Mouse (Mus musculus) lung, embryonic 15.5 days (tissue): ENCODE measurements around the gene Gpr157. TPM values are rescaled to one million over a fixed set of nuclear protein-coding genes. Genes with fewer than 3 reads are reported as not detected.
A peak's percentile ranks its signal among the peaks of the same experiment; 100 is the strongest.

ENCODE experiments used
- ATAC-seq: fragments of 200-750 bp; cut with Nextera tagmentation; 2 replicates; pipeline ENCODE4 v1.8.0; 2017; ENCODE audit warnings: moderate number of reproducible peaks, borderline replicate concordance; ENCODE audit not compliant: low FRiP score, low TSS enrichment; ENCODE audit errors: extremely low read depth
- H3K27ac ChIP-seq: fragments of 300-500 bp; sonication (generic); 2 replicates; pipeline ENCODE4 v1.5.1; 2015; ENCODE audit warnings: moderate library complexity, mild to moderate bottlenecking, inconsistent platforms
- H3K27me3 ChIP-seq: fragments of 300-500 bp; sonication (generic); 2 replicates; pipeline ENCODE4 v1.6.1; 2015; ENCODE audit warnings: inconsistent platforms
- H3K36me3 ChIP-seq: fragments of 300-500 bp; sonication (generic); 2 replicates; pipeline ENCODE4 v1.6.1; 2015; ENCODE audit warnings: inconsistent platforms
- H3K4me1 ChIP-seq: fragments of 300-500 bp; sonication (generic); 2 replicates; pipeline ENCODE4 v1.6.1; 2015; ENCODE audit warnings: inconsistent platforms
- H3K4me2 ChIP-seq: fragments of 300-500 bp; sonication (generic); 2 replicates; pipeline ENCODE4 v1.6.1; 2015; ENCODE audit warnings: inconsistent platforms, mild to moderate bottlenecking, moderate library complexity
- H3K4me3 ChIP-seq: fragments of 300-500 bp; sonication (generic); 2 replicates; pipeline ENCODE4 v1.5.1; 2015; ENCODE audit warnings: mild to moderate bottlenecking, inconsistent platforms
- H3K9ac ChIP-seq: fragments of 300-500 bp; sonication (generic); 2 replicates; pipeline ENCODE4 v1.6.1; 2015; ENCODE audit warnings: inconsistent platforms
- H3K9me3 ChIP-seq: fragments of 300-500 bp; sonication (generic); 2 replicates; pipeline ENCODE4 v1.6.1; 2016; ENCODE audit warnings: inconsistent platforms
- WGBS: fragments of 180-500 bp; shearing (Covaris S2); methylation state at CpG from one replicate; pipeline ENCODE4 v1.1.7; 2015; 5-methylcytosine and 5-hydroxymethylcytosine counted together
- polyA plus RNA-seq: library from polyadenylated mRNA; unstranded; fragments of >200 nt; fragmentation: Nextera tagmentation; extraction: Ambion mirVana; gene quantifications from 2 replicates; pipeline ENCODE4 v1.2.1, GENCODE M21; 2015

Gpr157 gene
- polyA plus RNA-seq, 1 experiment from 2014 or later: 2.2 TPM

- Histone ChIP-seq H3K9me3 (no peaks in the 10 kb centered on the region), H3K27me3 (no peaks in the 10 kb centered on the region), H3K9ac (no peak overlapping the region), H3K4me2 (no peak overlapping the region), H3K36me3 (no peaks in the 10 kb centered on the region), H3K27ac (no peak overlapping the region), H3K4me3 (no peak overlapping the region), H3K4me1 (peaks cover 39% of the 10 kb centered on the region)
- WGBS: 35% methylated on average over 11 of the region's 12 CpGs
- ATAC-seq: no peak
Observed at GRCm38 (mm10) chr4:150093560-150094462, 6.6 kb downstream of the Gpr157 start.

GRCm38 (mm10) chr4:150094463-150094789 lies 7.3 kb downstream of the Gpr157 start:
- H3K9ac ChIP-seq: no peak overlapping the region
- H3K36me3 ChIP-seq: no peaks in the 10 kb centered on the region
- H3K9me3 ChIP-seq: no peaks in the 10 kb centered on the region
- no peak for ATAC-seq
- no peaks in the 10 kb centered on the region for H3K27me3 ChIP-seq
- no peak overlapping the region for H3K27ac ChIP-seq
- peaks cover 33% of the 10 kb centered on the region for H3K4me1 ChIP-seq
- no peak overlapping the region for H3K4me2 ChIP-seq
- no peak overlapping the region for H3K4me3 ChIP-seq
- 55% methylated on average over 5 of the region's 5 CpGs for whole genome bisulfite sequencing

- no peaks in the 10 kb centered on the region for H3K36me3 ChIP-seq
- WGBS: 69% methylated on average over 7 of the region's 7 CpGs
- H3K9ac ChIP-seq: no peak overlapping the region
- H3K9me3 ChIP-seq: no peaks in the 10 kb centered on the region
- no peak overlapping the region for H3K27ac ChIP-seq
- H3K4me1 ChIP-seq: peaks cover 24% of the 10 kb centered on the region
- no peak overlapping the region for H3K4me3 ChIP-seq
- no peak overlapping the region for H3K4me2 ChIP-seq
- ATAC-seq: no peak
- no peaks in the 10 kb centered on the region; the same call in 1 of the 2 replicates for H3K27me3 ChIP-seq
Observed at GRCm38 (mm10) chr4:150096309-150096708, 9.1 kb downstream of the Gpr157 start.

GRCm38 (mm10) chr4:150097847-150098246 lies 10.7 kb downstream of the Gpr157 start:
- no peaks in the 10 kb centered on the region for H3K36me3 ChIP-seq
- H3K4me3 ChIP-seq: no peak overlapping the region

GRCm38 (mm10) chr4:150098880-150099279 lies 11.7 kb downstream of the Gpr157 start:
- peaks cover 12% of the 10 kb centered on the region for H3K4me1 ChIP-seq
- H3K9ac ChIP-seq: no peak overlapping the region
- 0 out of 2 replicates have a peak, but pooled peaks have one; percentile 46 for ATAC-seq
- H3K36me3 ChIP-seq: no peaks in the 10 kb centered on the region
- no peaks in the 10 kb centered on the region; the same call in 1 of the 2 replicates for H3K27me3 ChIP-seq
- H3K4me2 ChIP-seq: no peak overlapping the region
- no peaks in the 10 kb centered on the region for H3K9me3 ChIP-seq
- no peak overlapping the region for H3K27ac ChIP-seq
- 14% methylated on average over 10 of the region's 10 CpGs for WGBS
- no peak overlapping the region for H3K4me3 ChIP-seq

More at GRCm38 (mm10) chr4:150097847-150098246, 10.7 kb downstream of the Gpr157 start:
- peaks cover 18% of the 10 kb centered on the region for H3K4me1 ChIP-seq
- no peaks in the 10 kb centered on the region for H3K9me3 ChIP-seq
- H3K9ac ChIP-seq: no peak overlapping the region
- WGBS: 62% methylated on average over 4 of the region's 4 CpGs
- no peak for ATAC-seq
- H3K27me3 ChIP-seq: no peaks in the 10 kb centered on the region; the same call in 1 of the 2 replicates
- H3K27ac ChIP-seq: no peak overlapping the region
- H3K4me2 ChIP-seq: no peak overlapping the region

GRCm38 (mm10) chr4:150102822-150103221 lies 15.7 kb downstream of the Gpr157 start:
- H3K36me3 ChIP-seq: no peaks in the 10 kb centered on the region
- no peaks in the 10 kb centered on the region for H3K4me1 ChIP-seq
- no peak overlapping the region for H3K27ac ChIP-seq
- 83% methylated on average over 7 of the region's 7 CpGs for WGBS
- H3K4me2 ChIP-seq: no peak overlapping the region
- no peak overlapping the region for H3K9ac ChIP-seq
- H3K4me3 ChIP-seq: no peak overlapping the region
- ATAC-seq: no peak
- no peaks in the 10 kb centered on the region for H3K9me3 ChIP-seq
- H3K27me3 ChIP-seq: no peaks in the 10 kb centered on the region; the same call in 1 of the 2 replicates

- Histone ChIP-seq H3K4me2 (no peak overlapping the region), H3K27ac (no peak overlapping the region), H3K4me1 (no peaks in the 10 kb centered on the region), H3K27me3 (no peaks in the 10 kb centered on the region; the same call in 1 of the 2 replicates), H3K36me3 (no peaks in the 10 kb centered on the region), H3K4me3 (no peak overlapping the region), H3K9me3 (no peaks in the 10 kb centered on the region), H3K9ac (no peak overlapping the region)
- no peak for ATAC-seq
- WGBS: 30% methylated on average over 7 of the region's 7 CpGs
Observed at GRCm38 (mm10) chr4:150105671-150106070, 18.5 kb downstream of the Gpr157 start.

- Histone ChIP-seq H3K36me3 (no peaks in the 10 kb centered on the region), H3K9ac (no peak overlapping the region), H3K27ac (no peak overlapping the region), H3K4me1 (no peaks in the 10 kb centered on the region), H3K4me2 (no peak overlapping the region), H3K27me3 (no peaks in the 10 kb centered on the region), H3K4me3 (no peak overlapping the region), H3K9me3 (no peaks in the 10 kb centered on the region)
- WGBS: 58% methylated on average over 5 of the region's 5 CpGs
- no peak for ATAC-seq
Observed at GRCm38 (mm10) chr4:150106637-150107036, 19.5 kb downstream of the Gpr157 start.

GRCm38 (mm10) chr4:150109636-150110035 lies 22.5 kb downstream of the Gpr157 start:
- Histone ChIP-seq H3K9me3 (no peaks in the 10 kb centered on the region), H3K9ac (no peak overlapping the region), H3K4me2 (no peak overlapping the region), H3K4me3 (no peak overlapping the region), H3K27ac (no peak overlapping the region), H3K27me3 (no peaks in the 10 kb centered on the region), H3K4me1 (no peaks in the 10 kb centered on the region), H3K36me3 (no peaks in the 10 kb centered on the region)
- ATAC-seq: no peak
- 58% methylated on average over 3 of the region's 3 CpGs for WGBS

- no peak for ATAC-seq
- Histone ChIP-seq H3K27me3 (no peaks in the 10 kb centered on the region), H3K9ac (no peak overlapping the region), H3K9me3 (no peaks in the 10 kb centered on the region), H3K4me3 (no peak overlapping the region), H3K4me1 (no peaks in the 10 kb centered on the region), H3K27ac (no peak overlapping the region), H3K36me3 (no peaks in the 10 kb centered on the region), H3K4me2 (no peak overlapping the region)
- WGBS: 76% methylated on average over 9 of the region's 9 CpGs
Observed at GRCm38 (mm10) chr4:150110373-150110772, 23.2 kb downstream of the Gpr157 start.

- WGBS: 2% methylated on average over 15 of the region's 15 CpGs
- Histone ChIP-seq H3K9me3 (no peaks in the 10 kb centered on the region), H3K4me3 (no peak overlapping the region), H3K4me2 (0 out of 2 replicates have a peak overlapping the region, but pooled peaks have one; percentile 16), H3K27ac (no peak overlapping the region), H3K9ac (no peak overlapping the region), H3K4me1 (no peaks in the 10 kb centered on the region), H3K36me3 (no peaks in the 10 kb centered on the region), H3K27me3 (no peaks in the 10 kb centered on the region)
- no peak for ATAC-seq
Observed at GRCm38 (mm10) chr4:150112867-150113266, 25.7 kb downstream of the Gpr157 start.

- no peak overlapping the region for H3K4me3 ChIP-seq
- no peak for ATAC-seq
- no peaks in the 10 kb centered on the region for H3K36me3 ChIP-seq
- H3K9ac ChIP-seq: no peak overlapping the region
- no peaks in the 10 kb centered on the region for H3K9me3 ChIP-seq
- 85% methylated on average over 26 of the region's 26 CpGs for WGBS
- no peak overlapping the region for H3K27ac ChIP-seq
- no peak overlapping the region for H3K4me2 ChIP-seq
- H3K4me1 ChIP-seq: peaks cover 9% of the 10 kb centered on the region; the same call in 1 of the 2 replicates
- no peaks in the 10 kb centered on the region for H3K27me3 ChIP-seq
Observed at GRCm38 (mm10) chr4:150114505-150115061, 27.4 kb downstream of the Gpr157 start.
